Mouse (Mus musculus): ENCODE data around the gene Rgs3. TPM values are rescaled to one million over a fixed set of nuclear protein-coding genes. Genes with fewer than 3 reads are reported as not detected.

Rgs3 gene
- polyA plus RNA-seq, 1 experiment from 2014 or later = 38.2 TPM

DNA sequence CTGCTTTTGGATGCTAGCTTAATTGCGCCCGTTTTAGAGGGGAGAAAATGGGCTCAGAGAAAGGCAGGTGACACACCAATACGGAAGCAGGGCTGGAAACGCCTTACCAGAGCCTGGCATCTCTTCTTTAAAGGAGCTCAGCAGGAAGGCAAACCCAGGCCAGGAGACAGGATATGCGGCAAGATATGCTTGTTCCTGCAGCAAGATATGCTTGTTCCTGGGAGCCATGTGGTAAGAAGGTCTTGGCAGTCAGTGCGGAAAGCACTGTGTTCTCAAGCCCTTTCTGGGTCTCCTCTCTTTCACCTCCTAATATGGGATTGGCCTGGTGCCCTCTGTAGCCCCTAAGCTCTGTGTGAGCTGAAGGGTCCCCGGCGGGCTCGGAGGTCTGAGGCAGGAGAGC is 176.2 kb downstream of the Rgs3 start:
- WGBS = 62% methylated on average over 9 of the region's 9 CpGs
- H3K27me3 ChIP-seq (ENCODE audit: control insufficient read depth, insufficient read depth, low read length) = no peaks in the 10 kb centered on the region
- no peak overlapping the region for H3K9ac ChIP-seq (replicated peaks; ENCODE audit: low read depth, low read length)
- no peaks in the 10 kb centered on the region for H3K36me3 ChIP-seq (ENCODE audit: control insufficient read depth, insufficient read depth, low read length)
- no peak overlapping the region for H3K4me2 ChIP-seq (replicated peaks; ENCODE audit: low read depth, low read length)
- H3K9me3 ChIP-seq (ENCODE audit: control insufficient read depth, low read depth, low read length) = no peaks in the 10 kb centered on the region
- peaks cover 57% of the 10 kb centered on the region for H3K4me1 ChIP-seq (ENCODE audit: control insufficient read depth, insufficient read depth, low read length)
- no peak for ATAC-seq (ENCODE audit: insufficient number of reproducible peaks, insufficient read depth, low FRiP score, low read depth)
- H3K27ac ChIP-seq (ENCODE audit: low read length) = peak overlapping the region; percentile 69
- no peak overlapping the region for H3K4me3 ChIP-seq (ENCODE audit: low read depth, low read length)

DNA sequence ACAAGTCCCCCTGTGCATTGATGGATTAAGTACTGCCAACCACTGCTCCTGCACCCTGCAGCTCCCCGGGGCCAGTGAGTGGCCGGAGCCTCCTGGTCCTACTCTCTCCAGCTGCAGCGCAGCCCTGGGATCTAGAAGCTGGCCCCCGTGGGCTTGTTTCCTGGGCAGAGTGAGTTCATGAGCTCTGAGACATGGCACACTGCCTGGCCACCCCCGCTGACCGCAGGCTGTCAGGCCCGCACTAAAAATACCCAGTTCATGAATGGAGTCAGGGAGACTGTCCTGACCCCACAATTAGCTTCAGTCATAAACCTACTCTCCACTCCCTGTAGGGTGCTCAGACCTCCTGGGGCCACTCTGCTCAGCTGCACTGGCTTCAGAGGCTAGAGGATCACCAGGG is 176.8 kb downstream of the Rgs3 start:
- no peak overlapping the region for H3K9ac ChIP-seq (replicated peaks; ENCODE audit: low read depth, low read length)
- 68% methylated on average over 7 of the region's 7 CpGs for WGBS

DNA sequence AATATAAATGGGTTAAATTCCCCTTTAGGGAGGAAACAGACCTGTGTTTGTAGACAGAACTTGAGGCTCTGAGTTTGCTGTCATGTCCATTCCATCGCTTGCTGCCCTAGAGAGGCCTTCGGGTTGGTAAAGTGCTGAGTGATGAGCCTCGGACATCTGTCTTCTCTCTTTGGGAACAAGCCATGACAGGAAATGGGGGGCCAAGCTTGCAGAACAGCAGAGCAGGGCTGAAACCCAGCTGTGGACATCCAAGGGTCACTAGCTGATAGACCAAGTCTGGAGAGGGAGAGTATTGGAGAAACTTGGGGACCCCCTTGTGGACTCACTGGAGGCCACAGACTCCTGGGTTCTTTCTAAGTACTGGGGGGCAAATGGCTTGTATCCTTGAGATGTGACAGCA is 177.3 kb downstream of the Rgs3 start:
- Histone ChIP-seq H3K4me1 (ENCODE audit: control insufficient read depth, insufficient read depth, low read length) (peaks cover 61% of the 10 kb centered on the region), H3K36me3 (ENCODE audit: control insufficient read depth, insufficient read depth, low read length) (no peaks in the 10 kb centered on the region), H3K4me2 (replicated peaks; ENCODE audit: low read depth, low read length) (no peak overlapping the region), H3K9ac (replicated peaks; ENCODE audit: low read depth, low read length) (no peak overlapping the region), H3K27ac (ENCODE audit: low read length) (peak overlapping the region; percentile 69; the same call in 1 of the 2 replicates), H3K9me3 (ENCODE audit: control insufficient read depth, low read depth, low read length) (no peaks in the 10 kb centered on the region), H3K27me3 (ENCODE audit: control insufficient read depth, insufficient read depth, low read length) (no peaks in the 10 kb centered on the region), H3K4me3 (ENCODE audit: low read depth, low read length) (no peak overlapping the region)
- no peak for ATAC-seq (ENCODE audit: insufficient number of reproducible peaks, insufficient read depth, low FRiP score, low read depth)
- WGBS = 61% methylated on average over 3 of the region's 3 CpGs

More for the DNA sequence above, 176.8 kb downstream of the Rgs3 start:
- H3K9me3 ChIP-seq (ENCODE audit: control insufficient read depth, low read depth, low read length) = no peaks in the 10 kb centered on the region
- H3K4me2 ChIP-seq (replicated peaks; ENCODE audit: low read depth, low read length) = no peak overlapping the region
- peak overlapping the region; percentile 69; the same call in 1 of the 2 replicates for H3K27ac ChIP-seq (ENCODE audit: low read length)
- ATAC-seq (ENCODE audit: insufficient number of reproducible peaks, insufficient read depth, low FRiP score, low read depth) = no peak
- H3K36me3 ChIP-seq (ENCODE audit: control insufficient read depth, insufficient read depth, low read length) = no peaks in the 10 kb centered on the region
- peaks cover 60% of the 10 kb centered on the region for H3K4me1 ChIP-seq (ENCODE audit: control insufficient read depth, insufficient read depth, low read length)
- H3K27me3 ChIP-seq (ENCODE audit: control insufficient read depth, insufficient read depth, low read length) = no peaks in the 10 kb centered on the region
- no peak overlapping the region for H3K4me3 ChIP-seq (ENCODE audit: low read depth, low read length)

DNA sequence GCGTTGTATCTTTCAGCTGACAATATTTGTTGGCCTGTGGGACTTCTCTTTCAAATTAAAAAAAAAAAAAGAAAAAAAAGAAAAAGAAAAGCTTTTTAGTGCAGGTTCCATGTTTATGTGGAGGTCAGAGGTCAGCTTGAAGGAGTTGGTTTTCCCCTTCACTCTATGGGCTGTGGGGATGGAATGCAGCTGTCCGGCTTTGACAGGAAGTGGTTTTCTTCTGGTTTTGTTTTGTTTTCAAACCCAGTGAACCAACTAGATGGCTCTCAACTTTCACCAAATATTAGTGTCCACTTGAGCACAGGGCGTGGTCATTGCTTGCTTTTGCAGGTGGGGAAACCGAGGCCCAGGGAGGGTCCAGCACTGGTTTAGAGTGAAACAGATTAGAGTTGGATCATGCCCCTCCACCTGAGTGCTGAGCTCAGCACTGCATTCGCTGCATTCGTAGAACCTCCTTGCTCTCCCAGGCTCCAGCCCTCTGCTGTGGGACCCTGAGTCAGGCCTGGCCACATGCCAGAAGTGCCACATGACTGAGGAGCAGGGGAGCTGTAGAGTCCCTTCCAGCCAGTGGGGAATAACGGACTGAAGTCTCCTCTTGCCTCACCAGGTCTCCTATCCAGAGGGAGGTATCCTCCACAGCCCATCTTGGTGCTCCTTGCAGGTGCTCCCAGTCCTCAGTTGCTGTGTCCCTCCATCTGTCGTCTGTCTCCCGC is 178.5 kb downstream of the Rgs3 start:
- Histone ChIP-seq H3K9ac (replicated peaks; ENCODE audit: low read depth, low read length) (no peak overlapping the region), H3K36me3 (ENCODE audit: control insufficient read depth, insufficient read depth, low read length) (no peaks in the 10 kb centered on the region), H3K27ac (ENCODE audit: low read length) (peak overlapping the region; percentile 79), H3K9me3 (ENCODE audit: control insufficient read depth, low read depth, low read length) (no peaks in the 10 kb centered on the region), H3K4me2 (replicated peaks; ENCODE audit: low read depth, low read length) (no peak overlapping the region), H3K27me3 (ENCODE audit: control insufficient read depth, insufficient read depth, low read length) (no peaks in the 10 kb centered on the region), H3K4me3 (ENCODE audit: low read depth, low read length) (no peak overlapping the region), H3K4me1 (ENCODE audit: control insufficient read depth, insufficient read depth, low read length) (peaks cover 53% of the 10 kb centered on the region)
- 28% methylated on average over 9 of the region's 9 CpGs for WGBS
- ATAC-seq (ENCODE audit: insufficient number of reproducible peaks, insufficient read depth, low FRiP score, low read depth) = peak; percentile 51; the same call in 1 of the 2 replicates

DNA sequence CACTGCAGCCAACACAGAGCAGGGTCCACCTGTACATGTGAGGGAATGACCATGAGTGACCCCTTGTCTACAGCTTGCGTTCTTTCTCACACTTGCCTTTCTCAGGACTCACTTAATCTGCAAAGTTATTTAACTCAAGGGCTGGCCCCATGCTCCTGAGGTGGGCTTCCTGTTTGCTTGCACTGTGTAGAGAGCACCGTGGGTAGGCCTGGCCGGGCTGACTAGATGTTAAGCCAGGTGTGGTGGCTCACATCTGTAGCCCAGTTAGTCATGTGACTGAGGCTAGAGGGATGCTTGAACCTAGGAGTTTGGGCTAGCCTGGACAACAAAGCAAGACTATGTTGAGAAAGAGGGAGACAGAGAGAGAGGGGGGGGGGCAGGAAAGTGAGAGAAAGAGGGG is 179.3 kb downstream of the Rgs3 start:
- H3K9ac ChIP-seq (replicated peaks; ENCODE audit: low read depth, low read length) = no peak overlapping the region
- WGBS = 67% methylated on average over 3 of the region's 3 CpGs
- no peak for ATAC-seq (ENCODE audit: insufficient number of reproducible peaks, insufficient read depth, low FRiP score, low read depth)
- H3K4me3 ChIP-seq (ENCODE audit: low read depth, low read length) = no peak overlapping the region
- peak overlapping the region; percentile 79; the same call in 1 of the 2 replicates for H3K27ac ChIP-seq (ENCODE audit: low read length)
- no peaks in the 10 kb centered on the region for H3K27me3 ChIP-seq (ENCODE audit: control insufficient read depth, insufficient read depth, low read length)
- peaks cover 49% of the 10 kb centered on the region for H3K4me1 ChIP-seq (ENCODE audit: control insufficient read depth, insufficient read depth, low read length)
- no peaks in the 10 kb centered on the region for H3K9me3 ChIP-seq (ENCODE audit: control insufficient read depth, low read depth, low read length)
- no peak overlapping the region for H3K4me2 ChIP-seq (replicated peaks; ENCODE audit: low read depth, low read length)
- H3K36me3 ChIP-seq (ENCODE audit: control insufficient read depth, insufficient read depth, low read length) = no peaks in the 10 kb centered on the region

DNA sequence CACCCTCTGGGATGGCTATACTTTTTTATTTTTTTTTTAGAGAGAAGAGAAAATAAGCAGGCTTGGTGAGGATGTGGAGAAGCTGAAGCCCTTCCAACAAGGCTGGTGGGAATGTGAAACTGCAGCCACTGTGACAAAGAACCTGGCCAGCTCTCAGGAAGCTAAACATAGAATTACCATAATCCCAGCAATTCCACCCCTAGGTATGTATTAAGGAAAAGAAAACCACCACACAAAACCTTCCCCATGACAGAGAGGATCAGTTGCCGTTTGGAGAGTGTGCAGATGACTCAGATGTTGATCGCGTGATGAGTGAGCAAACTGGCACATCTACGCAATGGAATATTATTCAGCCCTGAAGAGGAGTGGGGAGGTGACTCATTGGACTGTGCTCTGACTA is 179.9 kb downstream of the Rgs3 start:
- H3K27ac ChIP-seq (ENCODE audit: low read length) = no peak overlapping the region
- H3K9me3 ChIP-seq (ENCODE audit: control insufficient read depth, low read depth, low read length) = no peaks in the 10 kb centered on the region
- H3K27me3 ChIP-seq (ENCODE audit: control insufficient read depth, insufficient read depth, low read length) = no peaks in the 10 kb centered on the region
- no peak for ATAC-seq (ENCODE audit: insufficient number of reproducible peaks, insufficient read depth, low FRiP score, low read depth)
- no peak overlapping the region for H3K9ac ChIP-seq (replicated peaks; ENCODE audit: low read depth, low read length)
- no peaks in the 10 kb centered on the region for H3K36me3 ChIP-seq (ENCODE audit: control insufficient read depth, insufficient read depth, low read length)
- peaks cover 51% of the 10 kb centered on the region for H3K4me1 ChIP-seq (ENCODE audit: control insufficient read depth, insufficient read depth, low read length)
- H3K4me2 ChIP-seq (replicated peaks; ENCODE audit: low read depth, low read length) = no peak overlapping the region
- H3K4me3 ChIP-seq (ENCODE audit: low read depth, low read length) = no peak overlapping the region
- 98% methylated on average over 4 of the region's 4 CpGs for WGBS

DNA sequence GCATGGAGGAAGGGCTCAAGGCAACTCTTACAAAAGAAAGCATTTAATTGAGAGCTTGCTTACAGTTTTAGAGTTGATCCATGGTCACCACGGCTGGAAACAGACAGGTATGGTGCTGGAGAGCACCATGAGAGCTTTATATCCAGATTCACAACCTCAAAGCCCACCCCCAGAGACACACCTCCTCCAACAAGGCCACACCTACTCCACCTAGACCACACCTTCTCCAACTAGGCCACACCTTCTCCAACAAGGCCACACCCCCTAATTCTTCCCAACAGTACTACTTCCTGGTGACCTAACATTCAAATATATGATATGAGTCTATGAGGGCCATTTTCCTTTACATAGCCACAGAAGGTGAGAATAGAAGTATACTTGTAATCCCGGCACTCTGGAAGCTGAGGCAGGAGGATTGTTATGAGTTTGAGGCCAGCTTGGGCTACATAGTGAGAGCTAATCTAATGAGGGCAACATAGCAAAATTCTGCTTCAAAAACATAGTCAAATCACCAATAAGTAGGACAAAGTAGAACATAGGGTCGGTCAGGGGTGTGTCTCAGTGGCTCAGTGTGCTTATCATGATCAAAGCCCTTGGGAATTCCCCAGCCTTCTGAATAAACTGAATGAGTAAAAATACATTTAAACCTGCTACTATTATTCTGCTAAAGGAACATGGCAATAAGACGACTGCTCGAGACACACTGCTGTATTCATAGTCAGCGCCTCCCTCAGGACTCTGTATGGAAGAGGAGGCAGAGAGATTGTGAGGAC is 180.8 kb downstream of the Rgs3 start:
- no peak overlapping the region for H3K4me2 ChIP-seq (replicated peaks; ENCODE audit: low read depth, low read length)
- WGBS = 78% methylated on average over 6 of the region's 6 CpGs
- H3K4me3 ChIP-seq (ENCODE audit: low read depth, low read length) = no peak overlapping the region
- no peaks in the 10 kb centered on the region for H3K36me3 ChIP-seq (ENCODE audit: control insufficient read depth, insufficient read depth, low read length)
- no peak for ATAC-seq (ENCODE audit: insufficient number of reproducible peaks, insufficient read depth, low FRiP score, low read depth)
- H3K9ac ChIP-seq (replicated peaks; ENCODE audit: low read depth, low read length) = no peak overlapping the region
- no peak overlapping the region for H3K27ac ChIP-seq (ENCODE audit: low read length)
- peaks cover 55% of the 10 kb centered on the region for H3K4me1 ChIP-seq (ENCODE audit: control insufficient read depth, insufficient read depth, low read length)
- H3K27me3 ChIP-seq (ENCODE audit: control insufficient read depth, insufficient read depth, low read length) = no peaks in the 10 kb centered on the region
- H3K9me3 ChIP-seq (ENCODE audit: control insufficient read depth, low read depth, low read length) = no peaks in the 10 kb centered on the region

DNA sequence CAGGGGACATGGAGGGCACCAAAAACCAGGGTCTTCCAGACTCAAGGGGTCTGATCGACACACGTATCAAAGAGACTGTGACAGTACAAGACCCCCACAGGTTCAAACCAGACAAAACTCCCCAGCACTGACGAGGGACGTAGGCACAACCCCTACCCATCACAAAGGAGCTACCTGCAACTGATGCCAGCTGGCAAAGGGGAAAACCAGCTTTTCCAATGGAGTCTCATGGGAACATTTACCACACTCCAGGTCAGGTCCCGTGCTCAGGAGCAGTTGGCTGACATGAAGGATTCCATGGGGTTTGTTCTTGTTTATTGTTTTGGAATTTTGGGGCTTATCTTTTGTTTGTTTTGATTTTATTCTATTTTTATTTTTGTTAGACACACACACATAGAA is 181.4 kb downstream of the Rgs3 start:
- no peak overlapping the region for H3K4me3 ChIP-seq (ENCODE audit: low read depth, low read length)
- no peaks in the 10 kb centered on the region for H3K27me3 ChIP-seq (ENCODE audit: control insufficient read depth, insufficient read depth, low read length)
- no peak overlapping the region for H3K4me2 ChIP-seq (replicated peaks; ENCODE audit: low read depth, low read length)
- H3K27ac ChIP-seq (ENCODE audit: low read length) = no peak overlapping the region
- no peaks in the 10 kb centered on the region for H3K9me3 ChIP-seq (ENCODE audit: control insufficient read depth, low read depth, low read length)
- WGBS = 83% methylated on average over 5 of the region's 5 CpGs
- no peak for ATAC-seq (ENCODE audit: insufficient number of reproducible peaks, insufficient read depth, low FRiP score, low read depth)
- no peaks in the 10 kb centered on the region for H3K36me3 ChIP-seq (ENCODE audit: control insufficient read depth, insufficient read depth, low read length)
- H3K9ac ChIP-seq (replicated peaks; ENCODE audit: low read depth, low read length) = no peak overlapping the region
- H3K4me1 ChIP-seq (ENCODE audit: control insufficient read depth, insufficient read depth, low read length) = peaks cover 49% of the 10 kb centered on the region

All from stomach, embryonic 14.5 days (tissue).